Mouse (Mus musculus) hindbrain, embryonic 16.5 days (tissue): ENCODE results near the gene Cacna1e. TPM values are rescaled to one million over a fixed set of nuclear protein-coding genes. Genes with fewer than 3 reads are reported as not detected.

Source experiments
- ATAC-seq: fragments of 200-750 bp; cut with Nextera tagmentation; 2 replicates; pipeline ENCODE4 v1.8.0; 2017; ENCODE audit warnings: moderate TSS enrichment, moderate library complexity
- H3K27ac ChIP-seq: fragments of 300-500 bp; sonication (generic); 2 replicates; pipeline ENCODE4 v1.5.1; 2014; ENCODE audit warnings: low read depth, mild to moderate bottlenecking, control low read depth, low read length, moderate library complexity
- H3K27me3 ChIP-seq: fragments of 300-500 bp; sonication (generic); replicated peaks from 2 replicates; pipeline ENCODE4 v1.6.1; 2014; ENCODE audit warnings: low read length; ENCODE audit not compliant: control insufficient read depth, insufficient read depth
- H3K36me3 ChIP-seq: fragments of 300-500 bp; sonication (generic); 2 replicates; pipeline ENCODE4 v1.6.1; 2014; ENCODE audit warnings: mild to moderate bottlenecking, low read length, moderate library complexity, mixed read lengths; ENCODE audit not compliant: control insufficient read depth, insufficient read depth
- H3K4me1 ChIP-seq: fragments of 300-500 bp; sonication (generic); 2 replicates; pipeline ENCODE4 v1.6.1; 2014; ENCODE audit warnings: low read depth, low read length; ENCODE audit not compliant: control insufficient read depth, insufficient read depth
- H3K4me2 ChIP-seq: fragments of 300-500 bp; sonication (generic); 2 replicates; pipeline ENCODE4 v1.6.1; 2014; ENCODE audit warnings: mild to moderate bottlenecking, low read length, control low read depth, moderate library complexity
- H3K4me3 ChIP-seq: fragments of 300-500 bp; sonication (generic); 2 replicates; pipeline ENCODE4 v1.5.1; 2014; ENCODE audit warnings: mild to moderate bottlenecking, low read length, control low read depth, moderate library complexity
- H3K9ac ChIP-seq: fragments of 300-500 bp; sonication (generic); 2 replicates; pipeline ENCODE4 v1.6.1; 2014; ENCODE audit warnings: low read depth, mild to moderate bottlenecking, control low read depth, low read length, moderate library complexity
- H3K9me3 ChIP-seq: fragments of 300-500 bp; sonication (generic); 2 replicates; pipeline ENCODE4 v1.6.1; 2014; ENCODE audit warnings: mild to moderate bottlenecking, low read length, moderate library complexity; ENCODE audit not compliant: control insufficient read depth
- WGBS: fragments of 180-500 bp; shearing (Covaris S2); extraction: QIAGEN DNeasy Blood & Tissue Kit; methylation state at CpG from one replicate; pipeline ENCODE4 v1.1.7; 2014; 5-methylcytosine and 5-hydroxymethylcytosine counted together
- polyA plus RNA-seq: library from polyadenylated mRNA; unstranded; fragments of >200 nt; fragmentation: Nextera tagmentation; extraction: Ambion mirVana; gene quantifications from 2 replicates; pipeline ENCODE4 v1.2.1, GENCODE M21; 2015

Cacna1e gene
- polyA plus RNA-seq, 1 experiment from 2014 or later, result 14.0 TPM

DNA sequence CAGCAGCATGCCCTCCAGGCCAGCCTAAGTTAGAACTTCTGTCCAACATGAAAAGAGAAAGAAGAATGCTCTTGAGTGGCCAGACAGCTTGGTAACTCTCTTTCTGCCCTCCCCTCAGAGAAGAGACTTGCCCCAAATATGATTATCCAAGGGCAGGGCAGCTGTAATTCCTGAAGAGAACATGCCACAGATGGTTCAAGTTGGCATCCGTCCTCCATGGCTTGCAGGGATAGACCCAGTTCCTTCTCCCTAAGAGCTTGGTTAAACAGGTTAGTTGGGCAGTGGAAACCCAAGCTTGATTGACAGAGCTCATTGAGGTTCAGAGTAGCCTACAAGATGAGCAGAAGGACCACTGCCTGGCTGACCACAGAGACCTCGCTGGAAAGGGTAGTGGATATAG, 85.5 kb downstream of the Cacna1e start:
- WGBS, result 92% methylated on average over 2 of the region's 2 CpGs
- H3K27me3 ChIP-seq, result no peaks in the 10 kb centered on the region

DNA sequence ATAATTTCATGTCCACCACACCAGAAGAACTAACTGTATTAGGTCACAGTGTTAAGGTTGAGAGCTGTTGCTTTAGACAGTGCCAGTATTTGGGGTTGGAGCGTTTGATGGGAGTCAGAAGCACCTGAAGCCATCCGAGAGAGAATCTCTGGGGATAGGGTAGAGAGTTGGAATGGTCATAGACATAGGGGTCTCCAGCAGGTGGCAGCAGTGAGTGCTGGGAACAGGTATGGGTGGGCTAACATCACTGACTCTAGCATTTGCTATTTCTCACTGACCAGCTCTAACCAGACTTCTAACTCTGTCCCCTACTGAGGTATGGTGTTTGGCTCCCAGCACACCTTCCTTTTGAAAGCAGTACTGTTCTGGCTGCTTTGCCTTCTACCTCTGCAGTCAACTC, 87.6 kb downstream of the Cacna1e start:
- no peak overlapping the region for H3K9ac ChIP-seq
- WGBS, result 61% methylated on average over 2 of the region's 2 CpGs
- no peak for ATAC-seq
- H3K36me3 ChIP-seq, result no peaks in the 10 kb centered on the region
- H3K27ac ChIP-seq, result no peak overlapping the region
- H3K4me1 ChIP-seq, result no peaks in the 10 kb centered on the region
- no peak overlapping the region for H3K4me2 ChIP-seq
- H3K27me3 ChIP-seq, result no peaks in the 10 kb centered on the region
- no peak overlapping the region for H3K4me3 ChIP-seq
- H3K9me3 ChIP-seq, result no peaks in the 10 kb centered on the region

More for the DNA sequence above, 85.5 kb downstream of the Cacna1e start:
- no peak overlapping the region for H3K4me3 ChIP-seq
- H3K9ac ChIP-seq, result no peak overlapping the region
- no peak overlapping the region for H3K27ac ChIP-seq
- H3K4me2 ChIP-seq, result no peak overlapping the region
- no peak; the same call in 1 of the 2 replicates for ATAC-seq
- H3K36me3 ChIP-seq, result no peaks in the 10 kb centered on the region
- H3K4me1 ChIP-seq, result peaks cover 3% of the 10 kb centered on the region; the same call in 1 of the 2 replicates
- H3K9me3 ChIP-seq, result no peaks in the 10 kb centered on the region

DNA sequence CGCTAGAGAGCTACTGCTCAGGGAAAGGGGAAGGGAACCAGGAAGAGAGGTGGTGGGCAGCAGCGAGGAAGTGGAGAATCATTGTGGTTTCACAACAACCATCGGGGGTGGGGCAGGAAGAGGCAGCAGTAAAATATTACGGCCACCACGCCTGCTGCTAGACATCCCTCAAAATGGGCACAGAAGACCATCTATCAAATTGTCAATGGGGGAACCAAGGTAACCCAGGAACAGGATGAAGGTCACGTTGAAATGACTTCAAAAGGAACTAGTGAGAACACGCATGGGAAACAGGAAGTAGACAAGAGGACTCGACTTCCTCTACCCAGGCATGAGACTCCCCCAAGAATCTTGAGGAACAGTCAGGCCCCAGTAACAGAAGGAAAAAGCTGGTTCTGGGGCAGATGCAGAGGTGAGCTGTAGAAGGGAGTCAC, 89.8 kb downstream of the Cacna1e start:
- H3K9me3 ChIP-seq, result no peaks in the 10 kb centered on the region
- H3K27ac ChIP-seq, result no peak overlapping the region
- H3K27me3 ChIP-seq, result no peaks in the 10 kb centered on the region
- no peak overlapping the region for H3K4me2 ChIP-seq
- H3K36me3 ChIP-seq, result no peaks in the 10 kb centered on the region
- no peaks in the 10 kb centered on the region for H3K4me1 ChIP-seq
- H3K9ac ChIP-seq, result no peak overlapping the region
- 85% methylated on average over 8 of the region's 8 CpGs for WGBS
- no peak for ATAC-seq
- no peak overlapping the region for H3K4me3 ChIP-seq

DNA sequence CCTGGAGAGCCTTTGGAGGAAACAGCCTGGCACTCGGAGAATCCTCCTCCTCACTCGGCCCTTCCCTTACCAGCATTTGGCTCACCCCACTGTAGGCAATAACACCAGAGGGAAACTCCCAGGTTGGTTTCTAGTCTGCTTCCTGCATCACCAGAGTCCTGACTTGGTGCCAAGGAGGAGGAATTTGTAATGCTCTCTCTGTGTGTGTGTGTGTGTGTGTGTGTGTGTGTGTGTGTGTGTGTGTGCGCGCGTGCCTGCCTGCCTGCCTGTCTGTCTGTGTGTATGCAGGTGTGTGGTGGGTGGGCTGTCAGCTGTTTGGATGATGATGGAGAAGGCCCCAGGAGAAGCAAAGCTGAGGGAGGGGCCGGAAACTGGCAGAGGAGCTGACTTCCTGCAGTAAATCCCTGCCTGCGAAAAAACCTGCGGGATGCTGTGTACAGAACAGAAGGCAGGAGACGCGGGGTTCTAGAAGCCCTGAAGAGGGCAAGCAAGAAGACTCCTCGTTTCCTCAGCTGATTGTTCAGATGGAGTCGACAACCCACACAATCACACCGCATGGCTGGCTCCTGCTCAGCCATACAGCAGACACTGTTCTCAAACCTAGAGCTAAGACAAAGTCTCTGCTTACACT, 92.6 kb downstream of the Cacna1e start:
- peak overlapping the region; percentile 16; the same call in 1 of the 2 replicates for H3K27ac ChIP-seq
- whole genome bisulfite sequencing, result 55% methylated on average over 13 of the region's 13 CpGs
- no peak overlapping the region for H3K4me2 ChIP-seq
- peak; percentile 49; the same call in 1 of the 2 replicates for ATAC-seq
- H3K36me3 ChIP-seq, result no peaks in the 10 kb centered on the region
- H3K9me3 ChIP-seq, result no peaks in the 10 kb centered on the region
- no peak overlapping the region for H3K4me3 ChIP-seq
- no peaks in the 10 kb centered on the region for H3K27me3 ChIP-seq
- H3K4me1 ChIP-seq, result no peaks in the 10 kb centered on the region
- H3K9ac ChIP-seq, result 0 out of 2 replicates have a peak overlapping the region, but pooled peaks have one; percentile 8

DNA sequence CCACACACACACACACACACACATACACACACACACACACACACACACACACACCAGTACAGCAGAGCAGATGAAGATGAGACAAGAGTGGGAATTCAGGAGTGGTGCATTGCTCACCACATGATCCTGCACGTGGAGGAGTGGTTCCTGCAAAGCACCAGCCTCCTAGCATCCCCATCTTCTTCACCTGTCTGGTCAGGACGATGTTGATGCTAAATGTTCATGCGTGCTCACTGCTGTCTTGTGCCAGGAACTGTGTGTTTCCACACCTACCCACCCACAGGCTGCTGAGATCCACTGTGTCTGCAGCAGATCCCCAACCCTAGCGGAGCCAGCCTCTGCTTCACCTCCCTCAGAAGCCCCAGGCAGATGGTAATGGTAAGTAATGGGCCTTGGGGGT, 95.8 kb downstream of the Cacna1e start:
- H3K9me3 ChIP-seq, result no peaks in the 10 kb centered on the region
- H3K36me3 ChIP-seq, result no peaks in the 10 kb centered on the region
- H3K4me2 ChIP-seq, result no peak overlapping the region
- peak; percentile 32 for ATAC-seq
- peaks cover 3% of the 10 kb centered on the region; the same call in 1 of the 2 replicates for H3K4me1 ChIP-seq
- WGBS, result 70% methylated on average over 4 of the region's 4 CpGs
- no peak overlapping the region for H3K4me3 ChIP-seq
- no peaks in the 10 kb centered on the region for H3K27me3 ChIP-seq
- no peak overlapping the region for H3K9ac ChIP-seq
- H3K27ac ChIP-seq, result no peak overlapping the region

DNA sequence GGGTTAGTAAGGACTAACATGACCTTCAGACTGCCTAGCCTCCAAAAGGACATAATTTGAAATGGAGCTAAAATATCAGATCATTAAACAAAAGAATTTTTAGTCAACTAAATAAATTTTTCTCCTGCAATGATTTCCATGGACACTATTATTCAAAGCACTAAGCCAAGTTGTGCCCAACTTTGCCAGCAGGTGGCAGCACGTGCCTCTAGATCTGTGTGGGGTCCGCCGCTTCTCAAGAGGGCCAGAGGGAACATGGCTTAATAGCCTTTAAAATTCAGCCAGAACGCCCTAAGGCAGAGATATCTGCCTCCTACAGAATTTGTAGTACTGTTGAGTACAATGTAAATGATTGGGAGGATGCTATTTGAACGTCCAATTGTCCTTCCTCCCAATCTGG, 96.2 kb downstream of the Cacna1e start:
- Histone ChIP-seq H3K4me3 (no peak overlapping the region), H3K4me1 (peaks cover 3% of the 10 kb centered on the region; the same call in 1 of the 2 replicates), H3K36me3 (no peaks in the 10 kb centered on the region), H3K9me3 (no peaks in the 10 kb centered on the region), H3K9ac (no peak overlapping the region), H3K27ac (no peak overlapping the region), H3K4me2 (no peak overlapping the region), H3K27me3 (no peaks in the 10 kb centered on the region)
- 4% methylated on average over 5 of the region's 5 CpGs for WGBS
- peak; percentile 60; the same call in 1 of the 2 replicates for ATAC-seq

DNA sequence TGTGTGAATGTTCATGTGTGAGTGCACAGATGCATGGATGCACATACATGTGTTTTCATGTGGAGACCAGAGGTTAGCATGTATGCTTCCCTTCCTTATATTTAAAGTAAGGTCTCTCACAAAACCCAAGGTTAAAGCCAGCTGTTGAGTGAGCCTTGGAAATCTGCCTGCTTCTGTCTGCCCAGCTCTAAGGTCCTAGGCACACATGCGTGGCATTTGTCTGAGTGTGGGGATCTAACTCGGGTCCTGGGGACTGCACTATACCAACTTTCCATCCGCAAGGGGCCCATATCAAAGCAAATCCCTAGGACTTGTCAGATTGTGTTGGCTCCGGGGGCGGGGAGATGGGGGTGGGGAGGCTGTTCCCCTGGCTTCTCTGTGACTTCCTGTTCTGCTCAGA, 96.9 kb downstream of the Cacna1e start:
- H3K27me3 ChIP-seq, result no peaks in the 10 kb centered on the region
- no peaks in the 10 kb centered on the region for H3K9me3 ChIP-seq
- H3K4me2 ChIP-seq, result no peak overlapping the region
- H3K27ac ChIP-seq, result no peak overlapping the region
- ATAC-seq, result no peak
- H3K36me3 ChIP-seq, result no peaks in the 10 kb centered on the region
- H3K4me3 ChIP-seq, result no peak overlapping the region
- no peak overlapping the region for H3K9ac ChIP-seq
- peaks cover 3% of the 10 kb centered on the region; the same call in 1 of the 2 replicates for H3K4me1 ChIP-seq
- 64% methylated on average over 5 of the region's 5 CpGs for WGBS

DNA sequence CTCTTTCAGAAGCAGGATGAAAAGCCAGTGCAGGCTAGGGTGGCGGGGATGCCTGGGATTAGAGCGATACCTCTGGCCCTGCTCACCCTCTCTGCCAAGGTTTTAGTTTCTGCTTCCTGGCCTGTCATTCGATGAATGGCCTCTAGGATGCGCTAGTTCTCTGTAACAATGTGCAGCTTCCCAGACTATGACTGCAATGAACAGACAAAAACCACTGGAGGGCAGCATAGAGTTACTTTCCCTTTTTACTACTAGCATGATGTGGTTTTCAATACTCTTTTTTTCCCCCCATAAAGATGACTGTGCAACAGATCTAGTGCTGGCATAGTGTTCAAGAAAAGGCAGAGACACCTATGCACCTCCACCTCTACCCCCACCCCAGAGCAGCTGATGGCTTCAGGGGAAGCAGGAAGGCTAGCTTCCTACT, 98.0 kb downstream of the Cacna1e start:
- peak; percentile 61 for ATAC-seq
- peaks cover 3% of the 10 kb centered on the region; the same call in 1 of the 2 replicates for H3K4me1 ChIP-seq
- no peak overlapping the region for H3K4me2 ChIP-seq
- no peaks in the 10 kb centered on the region for H3K9me3 ChIP-seq
- 13% methylated on average over 4 of the region's 4 CpGs for WGBS
- no peak overlapping the region for H3K27ac ChIP-seq
- no peaks in the 10 kb centered on the region for H3K27me3 ChIP-seq
- no peak overlapping the region for H3K4me3 ChIP-seq
- H3K9ac ChIP-seq, result 0 out of 2 replicates have a peak overlapping the region, but pooled peaks have one; percentile 10
- H3K36me3 ChIP-seq, result no peaks in the 10 kb centered on the region

DNA sequence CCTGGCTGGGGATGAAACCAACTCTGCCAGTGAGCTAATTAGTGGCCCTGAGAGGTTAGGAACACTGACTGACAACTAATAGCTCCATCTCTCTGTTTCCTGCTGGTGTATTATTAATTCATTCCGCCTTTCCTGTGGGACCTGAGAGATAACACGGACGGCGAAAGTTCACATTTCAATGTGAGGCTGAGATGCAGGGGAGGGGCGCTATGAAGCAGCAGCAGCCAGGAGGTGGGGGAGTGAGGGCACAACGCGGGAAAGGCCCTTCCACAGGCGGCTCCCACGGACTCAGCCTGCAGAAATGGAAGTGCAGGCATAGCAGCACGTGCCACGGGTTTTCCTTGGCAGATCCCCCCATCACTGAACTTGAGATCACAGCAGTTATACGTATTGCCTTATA, 99.4 kb downstream of the Cacna1e start:
- Histone ChIP-seq H3K9me3 (no peaks in the 10 kb centered on the region), H3K4me1 (peaks cover 3% of the 10 kb centered on the region; the same call in 1 of the 2 replicates), H3K9ac (no peak overlapping the region), H3K27ac (no peak overlapping the region), H3K27me3 (no peaks in the 10 kb centered on the region), H3K36me3 (no peaks in the 10 kb centered on the region), H3K4me3 (no peak overlapping the region), H3K4me2 (no peak overlapping the region)
- 19% methylated on average over 12 of the region's 12 CpGs for WGBS
- no peak for ATAC-seq
